Mouse (Mus musculus) intestine, postnatal 0 days (tissue): ENCODE results near the gene Bhmt2. TPM values are rescaled to one million over a fixed set of nuclear protein-coding genes. Genes with fewer than 3 reads are reported as not detected.

ENCODE experiments used
- ATAC-seq: fragments of 200-750 bp; cut with Nextera tagmentation; 2 replicates; pipeline ENCODE4 v1.8.0; 2017; ENCODE audit warnings: mild to moderate bottlenecking, moderate TSS enrichment, moderate library complexity
- H3K27ac ChIP-seq: fragments of 300-500 bp; sonication (generic); 2 replicates; pipeline ENCODE4 v1.5.1; 2014; ENCODE audit warnings: mild to moderate bottlenecking, low read depth, low read length, moderate library complexity
- H3K27me3 ChIP-seq: fragments of 300-500 bp; sonication (generic); replicated peaks from 2 replicates; pipeline ENCODE4 v1.6.1; 2014; ENCODE audit warnings: low read length, mixed read lengths; ENCODE audit not compliant: control insufficient read depth, insufficient read depth
- H3K36me3 ChIP-seq: fragments of 300-500 bp; sonication (generic); 2 replicates; pipeline ENCODE4 v1.6.1; 2014; ENCODE audit warnings: mild to moderate bottlenecking, moderate library complexity; ENCODE audit not compliant: control insufficient read depth, insufficient read depth
- H3K4me1 ChIP-seq: fragments of 300-500 bp; sonication (generic); replicated peaks from 2 replicates; pipeline ENCODE4 v1.6.1; 2014; ENCODE audit warnings: antibody characterized with exemption, low read length, mixed read lengths; ENCODE audit not compliant: control insufficient read depth, insufficient read depth
- H3K4me2 ChIP-seq: fragments of 300-500 bp; sonication (generic); replicated peaks from 2 replicates; pipeline ENCODE4 v1.6.1; 2014; ENCODE audit warnings: low read depth, mild to moderate bottlenecking, moderate library complexity
- H3K4me3 ChIP-seq: fragments of 300-500 bp; sonication (generic); 2 replicates; pipeline ENCODE4 v1.5.1; 2014; ENCODE audit warnings: low read depth, low read length
- H3K9ac ChIP-seq: fragments of 300-500 bp; sonication (generic); 2 replicates; pipeline ENCODE4 v1.6.1; 2014; ENCODE audit warnings: mild to moderate bottlenecking, low read depth, low read length
- H3K9me3 ChIP-seq: fragments of 300-500 bp; sonication (generic); 2 replicates; pipeline ENCODE4 v1.6.1; 2016; ENCODE audit warnings: mixed run types; ENCODE audit not compliant: control insufficient read depth
- CTCF ChIP-seq: sonication (generic); IDR thresholded peaks from 2 replicates; pipeline ENCODE4 v1.5.1; 2016; ENCODE audit warnings: low read depth, mild to moderate bottlenecking, control low read depth, antibody characterized with exemption, moderate library complexity
- WGBS: fragments of 180-500 bp; shearing (Covaris S2); extraction: QIAGEN DNeasy Blood & Tissue Kit; methylation state at CpG from one replicate; pipeline ENCODE4 v1.1.7; 2014; 5-methylcytosine and 5-hydroxymethylcytosine counted together
- polyA plus RNA-seq: library from polyadenylated mRNA; unstranded; fragments of >200 nt; fragmentation: Nextera tagmentation; extraction: Ambion mirVana; gene quantifications from 2 replicates; pipeline ENCODE4 v1.2.1, GENCODE M21; 2015

Gene Bhmt2
- polyA plus RNA-seq, 1 experiment from 2014 or later, result 0.04 TPM

GRCm38 (mm10) chr13:93687321-93687720 is 13.2 kb upstream of the Bhmt2 start:
- H3K27ac ChIP-seq, result no peak overlapping the region
- no peak overlapping the region for H3K9ac ChIP-seq
- H3K4me2 ChIP-seq, result no peak overlapping the region
- no peaks in the 10 kb centered on the region for H3K9me3 ChIP-seq
- H3K4me3 ChIP-seq, result no peak overlapping the region
- no peak for TF ChIP-seq CTCF
- H3K27me3 ChIP-seq, result no peaks in the 10 kb centered on the region
- no peaks in the 10 kb centered on the region for H3K36me3 ChIP-seq
- H3K4me1 ChIP-seq, result no peaks in the 10 kb centered on the region
- 13% methylated on average over 5 of the region's 5 CpGs for WGBS
- ATAC-seq, result no peak

- Histone ChIP-seq H3K27ac (no peak overlapping the region), H3K4me2 (no peak overlapping the region), H3K4me1 (no peaks in the 10 kb centered on the region), H3K9me3 (no peaks in the 10 kb centered on the region), H3K4me3 (no peak overlapping the region), H3K27me3 (no peaks in the 10 kb centered on the region), H3K36me3 (no peaks in the 10 kb centered on the region), H3K9ac (no peak overlapping the region)
- 86% methylated on average over 4 of the region's 4 CpGs for WGBS
- no peak for ATAC-seq
- TF ChIP-seq CTCF, result no peak
These were observed 11.1 kb upstream of the Bhmt2 start for GRCm38 (mm10) chr13:93685226-93685625.

DNA sequence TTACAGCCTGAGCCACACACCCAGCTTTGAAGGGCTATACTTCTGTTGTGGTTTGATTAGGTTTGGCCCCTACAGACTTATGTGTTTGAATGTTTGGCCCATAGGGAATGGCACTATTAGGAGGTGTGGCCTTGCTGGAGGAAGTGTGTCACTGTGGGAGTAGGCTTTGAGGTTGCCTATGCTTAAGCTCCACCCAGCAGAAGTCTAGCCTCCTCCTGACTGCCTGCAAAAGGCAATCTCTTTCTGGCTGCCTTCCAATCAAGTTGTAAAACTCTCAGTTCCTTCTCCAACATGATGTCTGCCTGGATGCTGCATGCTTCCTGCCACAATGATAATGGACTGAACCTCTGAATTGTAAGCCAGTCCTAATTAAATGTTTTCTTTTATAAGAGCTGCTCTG is 9.2 kb upstream of the Bhmt2 start:
- Histone ChIP-seq H3K9me3 (no peaks in the 10 kb centered on the region), H3K27ac (no peak overlapping the region), H3K9ac (no peak overlapping the region), H3K36me3 (no peaks in the 10 kb centered on the region), H3K4me1 (no peaks in the 10 kb centered on the region), H3K27me3 (no peaks in the 10 kb centered on the region), H3K4me2 (no peak overlapping the region), H3K4me3 (no peak overlapping the region)
- TF ChIP-seq CTCF, result no peak
- ATAC-seq, result peak; percentile 85

DNA sequence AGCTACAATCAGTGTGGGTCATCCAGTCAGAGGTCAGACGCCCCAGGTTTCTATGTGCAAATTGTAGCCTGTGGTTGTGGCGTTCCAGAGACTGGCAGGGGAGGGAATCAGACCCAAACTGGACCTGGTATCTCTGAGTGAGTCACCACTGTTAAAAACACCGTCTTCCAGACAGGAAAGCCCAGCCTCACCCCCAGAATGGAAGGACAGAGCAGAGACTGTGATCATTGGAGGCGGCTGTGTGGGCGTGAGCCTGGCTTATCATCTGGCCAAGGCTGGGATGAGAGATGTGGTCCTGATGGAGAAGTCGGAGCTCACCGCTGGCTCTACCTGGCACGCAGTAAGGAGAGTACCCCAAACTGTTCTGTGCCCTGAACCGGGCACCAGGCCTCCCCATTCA is 2.8 kb upstream of the Bhmt2 start:
- 75% methylated on average over 9 of the region's 9 CpGs for WGBS

GRCm38 (mm10) chr13:93673296-93673695 is 806 bp downstream of the Bhmt2 start:
- H3K27me3 ChIP-seq, result peaks cover 10% of the 10 kb centered on the region; the same call in 1 of the 2 replicates
- H3K4me3 ChIP-seq, result no peak overlapping the region
- no peaks in the 10 kb centered on the region for H3K9me3 ChIP-seq
- ATAC-seq, result no peak
- 69% methylated on average over 2 of the region's 2 CpGs for WGBS
- H3K27ac ChIP-seq, result no peak overlapping the region
- H3K4me2 ChIP-seq, result no peak overlapping the region
- no peaks in the 10 kb centered on the region for H3K36me3 ChIP-seq
- TF ChIP-seq CTCF, result no peak
- no peak overlapping the region for H3K9ac ChIP-seq
- no peaks in the 10 kb centered on the region for H3K4me1 ChIP-seq

More for the DNA sequence above, 2.8 kb upstream of the Bhmt2 start:
- no peaks in the 10 kb centered on the region for H3K9me3 ChIP-seq
- H3K9ac ChIP-seq, result no peak overlapping the region
- no peak overlapping the region for H3K4me2 ChIP-seq
- ATAC-seq, result no peak
- no peaks in the 10 kb centered on the region for H3K36me3 ChIP-seq
- H3K27me3 ChIP-seq, result peaks cover 10% of the 10 kb centered on the region; the same call in 1 of the 2 replicates
- TF ChIP-seq CTCF, result no peak
- no peak overlapping the region for H3K27ac ChIP-seq
- H3K4me1 ChIP-seq, result no peaks in the 10 kb centered on the region
- H3K4me3 ChIP-seq, result no peak overlapping the region

- Histone ChIP-seq H3K4me1 (no peaks in the 10 kb centered on the region), H3K4me3 (no peak overlapping the region), H3K9me3 (no peaks in the 10 kb centered on the region), H3K9ac (no peak overlapping the region), H3K27me3 (peaks cover 10% of the 10 kb centered on the region; the same call in 1 of the 2 replicates), H3K27ac (no peak overlapping the region), H3K36me3 (no peaks in the 10 kb centered on the region), H3K4me2 (no peak overlapping the region)
- ATAC-seq, result no peak
- WGBS, result 78% methylated on average over 4 of the region's 4 CpGs
- TF ChIP-seq CTCF, result no peak
These were observed 1.7 kb downstream of the Bhmt2 start for GRCm38 (mm10) chr13:93672371-93672770.

GRCm38 (mm10) chr13:93667586-93667985 is 6.5 kb downstream of the Bhmt2 start:
- Histone ChIP-seq H3K27me3 (no peaks in the 10 kb centered on the region), H3K4me2 (no peak overlapping the region), H3K36me3 (no peaks in the 10 kb centered on the region), H3K4me3 (no peak overlapping the region), H3K27ac (no peak overlapping the region), H3K9me3 (no peaks in the 10 kb centered on the region), H3K4me1 (no peaks in the 10 kb centered on the region), H3K9ac (no peak overlapping the region)
- WGBS, result 87% methylated on average over 4 of the region's 4 CpGs
- no peak for TF ChIP-seq CTCF
- ATAC-seq, result no peak
